Mouse (Mus musculus) heart, embryonic 13.5 days (tissue): Measurements from ENCODE around the gene Vasn. TPM values are rescaled to one million over a fixed set of nuclear protein-coding genes. Genes with fewer than 3 reads are reported as not detected.

Source experiments
- ATAC-seq: fragments of 200-750 bp; cut with Nextera tagmentation; 2 replicates; pipeline ENCODE4 v1.8.0; 2017; ENCODE audit warnings: moderate TSS enrichment; ENCODE audit not compliant: insufficient number of reproducible peaks, low FRiP score, low TSS enrichment; ENCODE audit errors: extremely low read depth
- H3K27ac ChIP-seq: fragments of 300-500 bp; sonication (generic); replicated peaks from 2 replicates; pipeline ENCODE4 v1.5.1; 2015; ENCODE audit warnings: moderate library complexity, mild to moderate bottlenecking, inconsistent platforms
- H3K27me3 ChIP-seq: fragments of 300-500 bp; sonication (generic); replicated peaks from 2 replicates; pipeline ENCODE4 v1.6.1; 2015; ENCODE audit warnings: mild to moderate bottlenecking, inconsistent platforms
- H3K36me3 ChIP-seq: fragments of 300-500 bp; sonication (generic); 2 replicates; pipeline ENCODE4 v1.6.1; 2015; ENCODE audit warnings: mild to moderate bottlenecking, inconsistent platforms
- H3K4me1 ChIP-seq: fragments of 300-500 bp; sonication (generic); 2 replicates; pipeline ENCODE4 v1.6.1; 2015; ENCODE audit warnings: inconsistent platforms
- H3K4me2 ChIP-seq: fragments of 300-500 bp; sonication (generic); 2 replicates; pipeline ENCODE4 v1.6.1; 2015; ENCODE audit warnings: inconsistent platforms, mild to moderate bottlenecking, moderate library complexity
- H3K4me3 ChIP-seq: fragments of 300-500 bp; sonication (generic); 2 replicates; pipeline ENCODE4 v1.5.1; 2015; ENCODE audit warnings: moderate library complexity, mild to moderate bottlenecking, inconsistent platforms
- H3K9ac ChIP-seq: fragments of 300-500 bp; sonication (generic); 2 replicates; pipeline ENCODE4 v1.6.1; 2015; ENCODE audit warnings: inconsistent platforms, mild to moderate bottlenecking, moderate library complexity
- H3K9me3 ChIP-seq: fragments of 300-500 bp; sonication (generic); 2 replicates; pipeline ENCODE4 v1.6.1; 2016; ENCODE audit warnings: inconsistent platforms
- WGBS: fragments of 180-500 bp; shearing (Covaris S2); methylation state at CpG from one replicate; pipeline ENCODE4 v1.1.7; 2015; ENCODE audit warnings: mixed read lengths; 5-methylcytosine and 5-hydroxymethylcytosine counted together
- polyA plus RNA-seq: library from polyadenylated mRNA; unstranded; fragments of >200 nt; fragmentation: Nextera tagmentation; extraction: Ambion mirVana; gene quantifications from 2 replicates; pipeline ENCODE4 v1.2.1, GENCODE M21; 2015

The Vasn gene
- polyA plus RNA-seq, 1 experiment from 2014 or later = 15.2 TPM

- 47% methylated on average over 7 of the region's 7 CpGs for WGBS
- Histone ChIP-seq H3K36me3 (peaks cover 16% of the 10 kb centered on the region), H3K4me3 (no peak overlapping the region), H3K4me2 (no peak overlapping the region), H3K9me3 (no peaks in the 10 kb centered on the region), H3K9ac (no peak overlapping the region), H3K27ac (no peak overlapping the region), H3K4me1 (peaks cover 35% of the 10 kb centered on the region), H3K27me3 (no peaks in the 10 kb centered on the region)
- no peak for ATAC-seq
These were observed 7.7 kb upstream of the Vasn start for GRCm38 (mm10) chr16:4632050-4632449.

DNA sequence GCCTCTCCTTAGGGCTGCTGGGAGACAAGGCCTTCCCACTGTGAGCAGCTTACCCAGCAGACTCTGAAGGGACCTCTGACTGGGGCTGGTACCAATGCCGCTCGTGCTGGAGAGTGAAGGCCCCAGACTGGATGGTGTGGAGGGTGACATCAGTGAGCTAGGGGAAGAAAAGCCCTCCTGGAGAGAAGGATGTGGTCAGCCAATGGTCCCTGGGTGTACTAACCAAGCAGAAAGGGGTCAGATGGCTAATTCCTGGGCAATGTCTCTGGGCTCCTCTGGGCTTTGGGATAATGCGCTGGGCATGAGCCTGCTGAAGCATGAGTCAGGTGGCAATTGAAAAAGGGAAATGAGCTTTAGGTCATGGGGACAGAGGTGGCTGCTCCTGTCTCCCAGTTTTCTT is 6.1 kb upstream of the Vasn start:
- Histone ChIP-seq H3K27ac (no peak overlapping the region), H3K4me3 (no peak overlapping the region), H3K4me2 (no peak overlapping the region), H3K4me1 (peaks cover 29% of the 10 kb centered on the region), H3K9me3 (no peaks in the 10 kb centered on the region), H3K9ac (no peak overlapping the region), H3K27me3 (no peaks in the 10 kb centered on the region), H3K36me3 (peaks cover 7% of the 10 kb centered on the region)
- no peak for ATAC-seq
- WGBS = 90% methylated on average over 3 of the region's 3 CpGs

DNA sequence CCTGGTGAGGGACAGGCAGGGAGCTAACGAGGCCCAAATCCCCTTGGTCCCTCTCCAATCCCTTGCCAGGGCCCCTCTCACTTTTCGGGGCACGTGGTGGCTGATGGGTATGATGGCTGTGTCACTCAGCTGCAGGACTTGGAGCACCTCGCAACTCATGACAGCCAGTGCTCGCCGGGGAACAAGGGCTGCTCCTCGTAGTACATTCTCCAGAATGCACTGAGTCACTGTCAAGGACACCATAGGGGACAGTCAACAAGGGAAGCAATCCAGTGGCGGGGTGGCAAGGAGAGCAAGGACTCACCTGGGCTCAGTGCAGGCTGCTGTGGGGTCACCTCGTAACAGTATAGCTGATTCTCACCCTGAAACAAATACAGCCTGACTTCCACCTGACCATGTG is 5.1 kb upstream of the Vasn start:
- peaks cover 39% of the 10 kb centered on the region for H3K4me1 ChIP-seq
- no peaks in the 10 kb centered on the region for H3K27me3 ChIP-seq
- H3K9me3 ChIP-seq = no peaks in the 10 kb centered on the region
- ATAC-seq = no peak
- 0 out of 2 replicates have a peak overlapping the region, but pooled peaks have one; percentile 42 for H3K27ac ChIP-seq
- H3K4me3 ChIP-seq = no peak overlapping the region
- WGBS = 60% methylated on average over 9 of the region's 9 CpGs
- H3K36me3 ChIP-seq = peaks cover 7% of the 10 kb centered on the region
- no peak overlapping the region for H3K4me2 ChIP-seq
- peak overlapping the region; percentile 40; the same call in 1 of the 2 replicates for H3K9ac ChIP-seq

GRCm38 (mm10) chr16:4635760-4636159 is 4.0 kb upstream of the Vasn start:
- no peak overlapping the region for H3K4me3 ChIP-seq
- peaks cover 7% of the 10 kb centered on the region for H3K36me3 ChIP-seq
- peak overlapping the region; percentile 13; the same call in 1 of the 2 replicates for H3K9ac ChIP-seq
- no peaks in the 10 kb centered on the region for H3K27me3 ChIP-seq
- no peaks in the 10 kb centered on the region for H3K9me3 ChIP-seq
- no peak overlapping the region for H3K4me2 ChIP-seq
- H3K27ac ChIP-seq = no peak overlapping the region
- 51% methylated on average over 4 of the region's 4 CpGs for WGBS
- no peak for ATAC-seq
- H3K4me1 ChIP-seq = peaks cover 44% of the 10 kb centered on the region

GRCm38 (mm10) chr16:4638891-4639390 is 800 bp upstream of the Vasn start:
- 0 out of 2 replicates have a peak overlapping the region, but pooled peaks have one; percentile 82 for H3K4me2 ChIP-seq
- no peaks in the 10 kb centered on the region for H3K27me3 ChIP-seq
- H3K27ac ChIP-seq = no peak overlapping the region
- H3K4me3 ChIP-seq = no peak overlapping the region
- WGBS = 57% methylated on average over 3 of the region's 3 CpGs
- ATAC-seq = no peak
- peaks cover 75% of the 10 kb centered on the region for H3K4me1 ChIP-seq
- H3K9ac ChIP-seq = no peak overlapping the region
- peaks cover 5% of the 10 kb centered on the region; the same call in 1 of the 2 replicates for H3K36me3 ChIP-seq
- no peaks in the 10 kb centered on the region for H3K9me3 ChIP-seq

DNA sequence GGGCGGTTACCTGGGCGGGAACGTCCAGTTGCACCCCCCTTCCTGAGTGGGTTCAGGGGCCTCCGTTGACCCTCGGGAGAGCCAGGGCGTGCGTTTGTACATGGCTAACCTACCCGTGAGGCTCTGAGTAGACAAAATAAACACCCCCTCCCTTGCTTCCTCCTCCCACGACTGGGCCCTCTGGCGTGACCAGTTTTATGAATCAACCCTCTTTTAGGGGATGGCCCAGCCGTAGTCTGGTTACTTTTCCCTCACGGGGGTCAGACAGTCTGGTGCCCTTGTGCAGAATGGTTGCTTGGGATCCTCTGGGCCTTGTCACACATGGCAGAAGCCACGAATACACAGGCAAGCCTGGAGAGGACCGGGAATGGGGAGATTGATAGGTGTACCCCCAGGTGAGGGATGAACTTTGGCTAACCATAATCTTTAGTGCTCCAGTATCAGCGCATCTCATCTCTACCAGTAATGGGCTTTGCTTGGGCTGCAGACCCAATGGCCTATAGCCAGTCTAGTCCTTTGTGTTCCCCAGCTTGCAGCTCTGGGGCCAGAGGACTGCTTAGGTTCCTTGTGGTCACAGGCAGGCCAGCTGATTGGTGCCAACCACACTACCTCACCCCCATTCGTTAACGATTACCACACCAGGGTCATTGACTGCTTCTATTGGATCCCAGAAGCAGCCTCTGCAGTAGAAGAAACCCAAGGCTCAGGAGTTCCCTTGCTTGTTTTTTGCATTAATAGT is 695 bp downstream of the Vasn start:
- ATAC-seq = no peak
- WGBS = 7% methylated on average over 17 of the region's 17 CpGs

DNA sequence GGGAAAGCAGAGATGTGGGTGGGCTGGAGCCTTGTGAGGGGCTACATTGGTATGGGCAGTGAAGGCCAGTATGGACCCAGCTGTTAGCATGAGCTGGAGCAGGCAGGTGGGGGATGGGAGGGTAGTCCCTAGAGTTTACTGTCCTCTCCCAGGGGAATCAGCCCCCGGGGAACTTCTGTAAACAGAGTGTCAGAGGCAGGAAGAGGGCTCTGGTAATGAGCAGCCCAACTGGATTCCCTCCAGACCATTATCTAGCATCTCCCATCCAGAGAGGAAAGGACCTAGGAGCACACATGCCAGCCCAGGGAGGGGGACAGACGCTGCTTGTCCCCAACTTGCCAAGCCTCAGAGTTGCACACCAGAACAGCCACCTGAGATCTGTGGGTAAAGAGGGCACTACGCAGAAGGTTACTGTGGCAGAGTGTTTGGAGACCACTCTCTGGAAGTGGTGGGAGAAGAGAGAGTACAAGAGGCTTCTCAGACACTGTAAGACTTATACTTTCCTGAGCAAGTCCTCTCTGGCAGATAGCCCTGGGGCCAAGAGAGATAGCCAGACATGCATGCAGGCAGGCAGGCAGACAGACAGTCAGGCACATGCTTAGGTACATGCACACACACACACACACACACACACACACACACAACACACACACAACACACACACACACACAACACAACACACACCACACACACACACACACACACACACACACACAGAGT is 1.5 kb downstream of the Vasn start:
- H3K4me3 ChIP-seq = peak overlapping the region; percentile 70
- H3K4me2 ChIP-seq = peak overlapping the region; percentile 82
- peak overlapping the region; percentile 92 for H3K27ac ChIP-seq
- H3K4me1 ChIP-seq = peaks cover 75% of the 10 kb centered on the region
- H3K36me3 ChIP-seq = peaks cover 12% of the 10 kb centered on the region
- no peak for ATAC-seq
- H3K27me3 ChIP-seq = no peaks in the 10 kb centered on the region
- WGBS = 19% methylated on average over 3 of the region's 3 CpGs
- H3K9me3 ChIP-seq = no peaks in the 10 kb centered on the region
- H3K9ac ChIP-seq = peak overlapping the region; percentile 90

More for the DNA sequence above, 695 bp downstream of the Vasn start:
- Histone ChIP-seq H3K9me3 (no peaks in the 10 kb centered on the region), H3K4me3 (peak overlapping the region; percentile 70), H3K36me3 (peaks cover 9% of the 10 kb centered on the region), H3K27me3 (no peaks in the 10 kb centered on the region), H3K4me1 (peaks cover 75% of the 10 kb centered on the region), H3K9ac (peak overlapping the region; percentile 90), H3K27ac (peak overlapping the region; percentile 92), H3K4me2 (peak overlapping the region; percentile 82)

DNA sequence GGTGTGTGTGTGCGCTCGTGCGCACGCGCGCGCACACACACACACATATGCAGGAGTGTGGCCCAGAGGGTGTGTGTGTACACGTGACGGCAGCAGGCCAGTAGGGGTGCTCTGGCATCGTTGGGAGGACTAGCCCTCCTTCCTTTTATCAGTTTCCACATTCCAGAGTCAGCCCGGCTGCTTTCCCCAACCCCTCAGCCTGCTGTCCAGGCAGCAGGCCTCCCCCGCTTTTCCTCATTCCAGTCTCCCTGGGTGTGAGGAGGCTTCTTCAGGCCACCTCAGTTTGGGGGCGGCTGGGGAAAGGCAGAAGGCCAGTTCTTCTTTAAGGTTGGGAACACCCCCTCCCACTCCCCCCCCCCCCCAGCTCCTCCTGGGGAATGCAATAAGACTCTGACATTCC is 2.4 kb downstream of the Vasn start:
- Histone ChIP-seq H3K4me1 (peaks cover 82% of the 10 kb centered on the region), H3K9ac (peak overlapping the region; percentile 90), H3K4me3 (peak overlapping the region; percentile 70), H3K27ac (peak overlapping the region; percentile 92), H3K9me3 (no peaks in the 10 kb centered on the region), H3K36me3 (peaks cover 14% of the 10 kb centered on the region), H3K4me2 (peak overlapping the region; percentile 82), H3K27me3 (no peaks in the 10 kb centered on the region)
- 13% methylated on average over 13 of the region's 13 CpGs for WGBS
- ATAC-seq = peak; percentile 31; the same call in 1 of the 2 replicates

DNA sequence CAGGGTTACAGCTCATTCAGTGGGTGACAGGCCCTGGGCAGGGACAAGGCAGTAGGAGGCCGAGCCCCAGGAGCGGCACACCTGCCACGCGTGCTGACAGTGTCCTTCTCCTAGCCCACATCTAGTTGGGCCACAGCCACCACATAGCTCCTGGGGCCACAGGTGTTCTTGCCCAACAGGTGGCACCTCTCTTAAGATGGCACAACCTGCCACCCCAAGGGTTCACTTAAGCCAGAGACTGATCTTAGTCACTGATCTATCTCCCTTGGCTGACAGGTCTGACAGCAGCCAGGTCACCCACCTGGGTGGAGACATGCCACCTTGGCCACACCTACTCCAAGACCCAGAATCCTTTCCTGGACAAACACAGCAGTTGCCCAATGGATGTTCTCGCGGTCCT is 3.2 kb downstream of the Vasn start:
- Histone ChIP-seq H3K9ac (peak overlapping the region; percentile 90), H3K4me1 (peaks cover 89% of the 10 kb centered on the region), H3K4me3 (peak overlapping the region; percentile 70), H3K4me2 (peak overlapping the region; percentile 82), H3K27ac (peak overlapping the region; percentile 92), H3K9me3 (no peaks in the 10 kb centered on the region), H3K27me3 (no peaks in the 10 kb centered on the region), H3K36me3 (peaks cover 18% of the 10 kb centered on the region)
- ATAC-seq = no peak
- 70% methylated on average over 6 of the region's 6 CpGs for WGBS

DNA sequence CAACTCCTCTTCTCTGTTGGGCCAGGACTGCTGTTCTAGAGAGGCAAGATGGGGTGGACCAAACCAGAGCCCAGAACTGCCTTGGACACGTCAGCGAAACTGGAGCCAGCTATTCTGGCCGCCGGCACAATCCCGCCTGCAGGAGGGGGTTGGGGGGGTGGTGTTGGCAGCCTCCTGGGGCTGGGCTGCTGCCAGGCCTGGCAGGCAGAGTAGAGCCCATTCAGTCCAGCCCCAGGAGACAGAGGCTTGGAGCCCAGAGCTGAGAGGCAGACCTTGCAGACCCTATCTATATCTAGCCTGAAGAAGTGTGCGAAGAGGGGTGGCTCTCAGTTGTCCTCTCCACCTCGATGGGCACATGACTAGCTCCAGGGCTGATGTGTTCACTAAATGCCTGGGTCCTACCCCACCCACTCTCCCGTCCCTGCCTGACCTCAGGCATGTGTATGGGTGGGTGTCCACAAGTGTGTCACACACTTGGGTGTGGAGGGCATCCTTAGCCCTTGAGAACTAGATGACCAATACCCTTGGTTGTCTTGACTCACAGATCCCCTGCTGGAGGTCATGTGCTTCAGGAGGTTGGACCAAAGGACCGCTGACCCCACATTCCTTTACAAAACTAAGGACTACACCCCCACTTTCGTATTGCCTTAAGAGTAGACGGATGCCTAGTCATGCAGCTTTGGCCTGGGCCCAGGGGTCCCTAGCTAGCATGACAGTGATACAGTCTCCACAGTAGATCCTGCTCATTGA is 4.1 kb downstream of the Vasn start:
- 36% methylated on average over 11 of the region's 11 CpGs for WGBS
- Histone ChIP-seq H3K27ac (peak overlapping the region; percentile 92), H3K27me3 (no peaks in the 10 kb centered on the region), H3K36me3 (peaks cover 27% of the 10 kb centered on the region), H3K4me1 (peaks cover 92% of the 10 kb centered on the region), H3K9ac (peak overlapping the region; percentile 90; the same call in 1 of the 2 replicates), H3K9me3 (no peaks in the 10 kb centered on the region), H3K4me2 (peak overlapping the region; percentile 82), H3K4me3 (no peak overlapping the region)
- ATAC-seq = 0 out of 2 replicates have a peak, but pooled peaks have one; percentile 28

GRCm38 (mm10) chr16:4645867-4646266 is 6.1 kb downstream of the Vasn start:
- H3K4me2 ChIP-seq = no peak overlapping the region
- ATAC-seq = no peak
- peaks cover 47% of the 10 kb centered on the region for H3K36me3 ChIP-seq
- peaks cover 79% of the 10 kb centered on the region for H3K4me1 ChIP-seq
- no peak overlapping the region; the same call in 1 of the 2 replicates for H3K27ac ChIP-seq
- 73% methylated on average over 4 of the region's 4 CpGs for WGBS
- no peaks in the 10 kb centered on the region for H3K27me3 ChIP-seq
- no peak overlapping the region for H3K4me3 ChIP-seq
- H3K9ac ChIP-seq = peak overlapping the region; percentile 72; the same call in 1 of the 2 replicates
- no peaks in the 10 kb centered on the region for H3K9me3 ChIP-seq
